Mouse (Mus musculus): ENCODE results near the gene Gm45618. TPM values are rescaled to one million over a fixed set of nuclear protein-coding genes. Genes with fewer than 3 reads are reported as not detected.

The Gm45618 gene
- polyA plus RNA-seq, 1 experiment from 2014 or later = not detected

Other genes starting within 250 kb of the Gm45618 start
- 55.0 to 65.0 TPM (median 55.4 TPM) in 3 replicates for gene Tollip, start 202.2 kb downstream of the Gm45618 start, polyA plus RNA-seq (2018)
- gene Brsk2, start 171.0 kb downstream of the Gm45618 start, polyA plus RNA-seq (2018) = not detected in 3 replicates
- 22.8 to 35.4 TPM (median 31.3 TPM) in 3 replicates for gene Mob2, start 59.7 kb downstream of the Gm45618 start, polyA plus RNA-seq (2018)
- gene Dusp8, start 24.9 kb downstream of the Gm45618 start, polyA plus RNA-seq (2018) = 0.22 to 1.2 TPM (median 0.47 TPM) in 3 replicates
- not detected in 3 replicates for gene Gm39115, start 15.3 kb upstream of the Gm45618 start, polyA plus RNA-seq (2018)
- gene Gm45337, start 23.9 kb upstream of the Gm45618 start, polyA plus RNA-seq (2018) = not detected in 3 replicates
- gene Gm29735, start 36.4 kb upstream of the Gm45618 start, polyA plus RNA-seq (2018) = not detected in 3 replicates
- gene Gm4553, start 45.0 kb upstream of the Gm45618 start, polyA plus RNA-seq (2018) = not detected in 3 replicates
- not detected in 3 replicates for gene Krtap5-2, start 55.3 kb upstream of the Gm45618 start, polyA plus RNA-seq (2018)
- not detected in 3 replicates for gene Gm10153, start 69.7 kb upstream of the Gm45618 start, polyA plus RNA-seq (2018)
- gene Krtap5-3, start 80.6 kb upstream of the Gm45618 start, polyA plus RNA-seq (2018) = not detected in 3 replicates
- not detected in 3 replicates for gene Gm7579, start 91.1 kb upstream of the Gm45618 start, polyA plus RNA-seq (2018)
- gene Krtap5-5, start 109.2 kb upstream of the Gm45618 start, polyA plus RNA-seq (2018) = not detected in 3 replicates
- gene Gm40460, start 120.3 kb upstream of the Gm45618 start, polyA plus RNA-seq (2018) = not detected in 3 replicates
- gene Gm2431, start 137.6 kb upstream of the Gm45618 start, polyA plus RNA-seq (2018) = not detected in 3 replicates
- not detected in 3 replicates for gene Gm4559, start 153.6 kb upstream of the Gm45618 start, polyA plus RNA-seq (2018)
- not detected in 3 replicates for gene Krtap5-1, start 176.4 kb upstream of the Gm45618 start, polyA plus RNA-seq (2018)
- not detected in 3 replicates for gene Krtap5-4, start 182.8 kb upstream of the Gm45618 start, polyA plus RNA-seq (2018)